Mouse (Mus musculus) liver, embryonic 11.5 days (tissue): ENCODE results near the gene Emg1. TPM values are rescaled to one million over a fixed set of nuclear protein-coding genes. Genes with fewer than 3 reads are reported as not detected.

Experiments used
- ATAC-seq: fragments of 200-750 bp; cut with Nextera tagmentation; replicated peaks from 2 replicates; pipeline ENCODE4 v1.8.0; 2017; ENCODE audit warnings: moderate number of reproducible peaks, mild to moderate bottlenecking, moderate TSS enrichment, moderate library complexity; ENCODE audit not compliant: low FRiP score
- DNase-seq: peaks from one replicate; pipeline ENCODE4 v3.0.0-alpha.2; 2017; ENCODE audit warnings: low spot score
- H3K27ac ChIP-seq: fragments of 300-500 bp; sonication (generic); 2 replicates; pipeline ENCODE4 v1.5.1; 2014; ENCODE audit warnings: mild to moderate bottlenecking, low read depth, low read length, control low read depth
- H3K27me3 ChIP-seq: fragments of 300-500 bp; sonication (generic); replicated peaks from 2 replicates; pipeline ENCODE4 v1.6.1; 2014; ENCODE audit warnings: low read length, mixed read lengths; ENCODE audit not compliant: control insufficient read depth, insufficient read depth
- H3K36me3 ChIP-seq: fragments of 300-500 bp; sonication (generic); 2 replicates; pipeline ENCODE4 v1.6.1; 2014; ENCODE audit warnings: mild to moderate bottlenecking, low read length, moderate library complexity, mixed read lengths; ENCODE audit not compliant: control insufficient read depth, insufficient read depth
- H3K4me1 ChIP-seq: fragments of 300-500 bp; sonication (generic); replicated peaks from 2 replicates; pipeline ENCODE4 v1.6.1; 2014; ENCODE audit warnings: low read length, mixed read lengths; ENCODE audit not compliant: control insufficient read depth, insufficient read depth
- H3K4me2 ChIP-seq: fragments of 300-500 bp; sonication (generic); 2 replicates; pipeline ENCODE4 v1.6.1; 2014; ENCODE audit warnings: mild to moderate bottlenecking, control low read depth, moderate library complexity
- H3K4me3 ChIP-seq: fragments of 300-500 bp; sonication (generic); 2 replicates; pipeline ENCODE4 v1.5.1; 2014; ENCODE audit warnings: low read depth, low read length, control low read depth
- H3K9ac ChIP-seq: fragments of 300-500 bp; sonication (generic); 2 replicates; pipeline ENCODE4 v1.6.1; 2014; ENCODE audit warnings: low read depth, low read length, control low read depth
- H3K9me3 ChIP-seq: fragments of 300-500 bp; sonication (generic); 2 replicates; pipeline ENCODE4 v1.6.1; 2016; ENCODE audit warnings: low read length, inconsistent platforms, mixed read lengths; ENCODE audit not compliant: control insufficient read depth
- WGBS: fragments of 180-500 bp; shearing (Covaris S2); extraction: QIAGEN DNeasy Blood & Tissue Kit; methylation state at CpG from one replicate; pipeline ENCODE4 v1.1.7; 2014; 5-methylcytosine and 5-hydroxymethylcytosine counted together
- polyA plus RNA-seq: library from polyadenylated mRNA; unstranded; fragments of >200 nt; fragmentation: Nextera tagmentation; extraction: Ambion mirVana; gene quantifications from 2 replicates; pipeline ENCODE4 v1.2.1, GENCODE M21; 2014

The Emg1 gene
- polyA plus RNA-seq, 1 experiment from 2014 or later = 329 TPM

DNA sequence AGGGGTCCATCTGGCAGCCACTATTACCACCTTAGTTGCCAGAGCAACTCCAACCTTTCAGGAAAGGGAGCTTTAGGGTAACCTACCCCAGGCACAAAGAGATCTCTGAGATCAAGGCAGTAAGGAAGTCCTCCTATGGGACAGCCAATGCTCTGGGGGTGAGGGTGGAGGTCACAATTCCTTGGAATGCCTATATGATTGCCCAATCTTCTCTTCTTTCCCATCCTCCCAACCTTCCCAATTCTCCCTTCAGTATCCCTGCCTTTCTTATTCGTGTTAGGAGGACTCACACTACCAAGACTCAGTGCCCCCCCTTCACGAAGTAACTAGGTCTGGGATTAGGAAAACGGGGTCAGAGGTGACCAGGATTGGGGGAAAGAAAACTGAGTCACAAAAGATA, 43.3 kb upstream of the Emg1 start:
- ATAC-seq = no peak
- H3K27ac ChIP-seq = no peak overlapping the region; the same call in 1 of the 2 replicates
- peaks cover 16% of the 10 kb centered on the region for H3K27me3 ChIP-seq
- no peak for DNase-seq
- H3K9ac ChIP-seq = peak overlapping the region; percentile 72
- WGBS = 12% methylated on average over 3 of the region's 3 CpGs
- H3K4me3 ChIP-seq = peak overlapping the region; percentile 68
- peak overlapping the region; percentile 68 for H3K4me2 ChIP-seq
- H3K9me3 ChIP-seq = no peaks in the 10 kb centered on the region
- H3K36me3 ChIP-seq = no peaks in the 10 kb centered on the region
- peaks cover 37% of the 10 kb centered on the region for H3K4me1 ChIP-seq

GRCm38 (mm10) chr6:124753861-124754260, 41.9 kb upstream of the Emg1 start:
- Histone ChIP-seq H3K9ac (no peak overlapping the region), H3K4me3 (no peak overlapping the region), H3K27ac (no peak overlapping the region), H3K9me3 (no peaks in the 10 kb centered on the region), H3K27me3 (peaks cover 10% of the 10 kb centered on the region), H3K4me2 (no peak overlapping the region), H3K4me1 (peaks cover 33% of the 10 kb centered on the region), H3K36me3 (no peaks in the 10 kb centered on the region)
- DNase-seq = no peak
- 86% methylated on average over 2 of the region's 2 CpGs for WGBS
- ATAC-seq = no peak

GRCm38 (mm10) chr6:124750405-124750804, 38.4 kb upstream of the Emg1 start:
- Histone ChIP-seq H3K9ac (no peak overlapping the region), H3K27ac (no peak overlapping the region), H3K4me2 (no peak overlapping the region), H3K27me3 (no peaks in the 10 kb centered on the region; the same call in 1 of the 2 replicates), H3K36me3 (peaks cover 2% of the 10 kb centered on the region; the same call in 1 of the 2 replicates), H3K4me3 (no peak overlapping the region), H3K4me1 (peaks cover 15% of the 10 kb centered on the region; the same call in 1 of the 2 replicates), H3K9me3 (no peaks in the 10 kb centered on the region)
- WGBS = 79% methylated on average over 8 of the region's 8 CpGs
- ATAC-seq (no peak), DNase-seq (no peak)

- ATAC-seq = no peak
- Histone ChIP-seq H3K4me1 (peaks cover 11% of the 10 kb centered on the region), H3K9me3 (no peaks in the 10 kb centered on the region), H3K4me3 (peak overlapping the region; percentile 60), H3K27me3 (no peaks in the 10 kb centered on the region), H3K9ac (peak overlapping the region; percentile 76), H3K36me3 (peaks cover 2% of the 10 kb centered on the region; the same call in 1 of the 2 replicates), H3K27ac (no peak overlapping the region), H3K4me2 (peak overlapping the region; percentile 86)
- DNase-seq = no peak
- 89% methylated on average over 7 of the region's 7 CpGs for WGBS
Measured at GRCm38 (mm10) chr6:124746654-124747632, 35.0 kb upstream of the Emg1 start.

DNA sequence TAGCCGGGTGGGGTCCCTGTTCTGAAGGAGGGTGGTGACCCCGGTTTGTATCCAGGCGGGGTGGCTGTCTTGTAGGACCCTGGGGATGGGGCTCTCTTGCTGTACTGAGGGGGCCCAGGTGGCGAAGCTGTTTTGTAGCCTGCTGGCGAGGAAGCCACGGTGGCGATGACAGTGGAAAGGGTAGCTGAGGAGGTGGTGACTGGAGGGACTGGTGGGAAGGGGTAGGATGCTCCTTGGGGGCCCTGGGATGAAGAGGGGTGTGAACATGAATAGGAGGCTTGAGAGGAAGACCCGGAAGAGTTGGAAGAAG, 34.3 kb upstream of the Emg1 start:
- Histone ChIP-seq H3K27ac (peak overlapping the region; percentile 69; the same call in 1 of the 2 replicates), H3K4me1 (peaks cover 14% of the 10 kb centered on the region), H3K9me3 (no peaks in the 10 kb centered on the region), H3K4me2 (peak overlapping the region; percentile 86), H3K9ac (peak overlapping the region; percentile 76), H3K4me3 (peak overlapping the region; percentile 60), H3K36me3 (peaks cover 2% of the 10 kb centered on the region; the same call in 1 of the 2 replicates), H3K27me3 (no peaks in the 10 kb centered on the region)
- 24% methylated on average over 8 of the region's 8 CpGs for WGBS
- no peak for DNase-seq
- no peak for ATAC-seq

GRCm38 (mm10) chr6:124745490-124746295, 33.7 kb upstream of the Emg1 start:
- peak overlapping the region; percentile 76 for H3K9ac ChIP-seq
- WGBS = under 1% methylated on average over 85 of the region's 85 CpGs
- H3K27me3 ChIP-seq = no peaks in the 10 kb centered on the region
- H3K4me2 ChIP-seq = peak overlapping the region; percentile 86
- peak overlapping the region; percentile 72 for H3K27ac ChIP-seq
- H3K4me1 ChIP-seq = peaks cover 14% of the 10 kb centered on the region
- peak; percentile 80 for ATAC-seq
- no peaks in the 10 kb centered on the region for H3K9me3 ChIP-seq
- H3K4me3 ChIP-seq = peak overlapping the region; percentile 60
- peaks cover 2% of the 10 kb centered on the region; the same call in 1 of the 2 replicates for H3K36me3 ChIP-seq
- DNase-seq = peak; percentile 93

DNA sequence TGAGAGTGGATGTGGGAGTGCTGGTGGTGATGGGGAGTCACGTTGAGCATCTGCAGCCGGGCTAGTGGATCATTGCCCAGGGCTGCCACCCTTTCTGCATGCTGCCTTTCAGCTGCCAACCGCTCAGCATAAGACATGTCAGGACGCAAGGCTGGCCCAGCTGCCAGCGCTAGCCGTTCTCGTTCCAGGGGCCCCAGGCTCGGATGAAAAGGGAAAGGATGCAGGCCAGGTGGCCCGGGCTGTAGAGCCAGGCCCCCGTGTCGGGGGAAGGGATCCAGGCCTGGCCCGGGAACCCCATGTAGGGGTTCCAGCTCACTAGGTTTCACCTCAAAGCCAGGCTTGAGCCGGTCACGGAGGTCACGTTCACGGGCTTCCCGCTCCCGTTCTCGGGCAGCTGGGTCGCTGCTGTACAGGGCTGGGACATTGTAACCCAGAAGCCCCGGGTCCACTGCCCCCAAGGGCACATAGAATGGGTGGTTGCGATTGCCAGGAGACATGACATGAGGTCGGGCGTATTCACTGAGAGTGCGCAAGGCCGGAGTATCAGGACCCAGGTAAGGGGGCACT, 32.9 kb upstream of the Emg1 start:
- WGBS = 71% methylated on average over 26 of the region's 26 CpGs
- Histone ChIP-seq H3K4me3 (peak overlapping the region; percentile 60), H3K9ac (peak overlapping the region; percentile 65; the same call in 1 of the 2 replicates), H3K4me2 (peak overlapping the region; percentile 86), H3K27ac (peak overlapping the region; percentile 72), H3K9me3 (no peaks in the 10 kb centered on the region), H3K4me1 (peaks cover 17% of the 10 kb centered on the region), H3K27me3 (no peaks in the 10 kb centered on the region), H3K36me3 (peaks cover 2% of the 10 kb centered on the region; the same call in 1 of the 2 replicates)
- DNase-seq (no peak), ATAC-seq (no peak)

- H3K4me3 ChIP-seq = no peak overlapping the region
- H3K4me2 ChIP-seq = no peak overlapping the region
- H3K9ac ChIP-seq = no peak overlapping the region
- peaks cover 29% of the 10 kb centered on the region for H3K4me1 ChIP-seq
- H3K36me3 ChIP-seq = peaks cover 2% of the 10 kb centered on the region; the same call in 1 of the 2 replicates
- ATAC-seq = no peak
- DNase-seq = no peak
- no peaks in the 10 kb centered on the region for H3K27me3 ChIP-seq
- H3K9me3 ChIP-seq = no peaks in the 10 kb centered on the region
- WGBS = 82% methylated on average over 8 of the region's 8 CpGs
- no peak overlapping the region for H3K27ac ChIP-seq
Measured at GRCm38 (mm10) chr6:124743647-124744046, 31.7 kb upstream of the Emg1 start.
